Mouse (Mus musculus): ENCODE results near the gene Bsdc1. TPM values are rescaled to one million over a fixed set of nuclear protein-coding genes. Genes with fewer than 3 reads are reported as not detected.
A peak's percentile ranks its signal among the peaks of the same experiment; 100 is the strongest.
"Not testable (repeated sequence)": the region's sequence is repeated elsewhere in the genome, so short reads cannot be mapped to it uniquely, and the experiment has no call there.

The Bsdc1 gene
- 22.3 and 27.9 TPM in 2 replicates for polyA plus RNA-seq (2012; rRNA removed)

GRCm38 (mm10) chr4:129461183-129461960 lies at the start of gene Bsdc1:
Gene Bsdc1 (plus strand): TSS chr4:129461581.
- DNase-seq (ENCODE audit: low read depth): peak; percentile 98

GRCm38 (mm10) chr4:129415892-129416291 lies 45.5 kb upstream of the Bsdc1 start:
- no peak for DNase-seq (ENCODE audit: low read depth)

- no peak for DNase-seq (ENCODE audit: low read depth)
Measured at GRCm38 (mm10) chr4:129416478-129416877, 44.9 kb upstream of the Bsdc1 start.

- no peak for DNase-seq (ENCODE audit: low read depth)
Measured at GRCm38 (mm10) chr4:129418321-129418720, 43.1 kb upstream of the Bsdc1 start.

DNA sequence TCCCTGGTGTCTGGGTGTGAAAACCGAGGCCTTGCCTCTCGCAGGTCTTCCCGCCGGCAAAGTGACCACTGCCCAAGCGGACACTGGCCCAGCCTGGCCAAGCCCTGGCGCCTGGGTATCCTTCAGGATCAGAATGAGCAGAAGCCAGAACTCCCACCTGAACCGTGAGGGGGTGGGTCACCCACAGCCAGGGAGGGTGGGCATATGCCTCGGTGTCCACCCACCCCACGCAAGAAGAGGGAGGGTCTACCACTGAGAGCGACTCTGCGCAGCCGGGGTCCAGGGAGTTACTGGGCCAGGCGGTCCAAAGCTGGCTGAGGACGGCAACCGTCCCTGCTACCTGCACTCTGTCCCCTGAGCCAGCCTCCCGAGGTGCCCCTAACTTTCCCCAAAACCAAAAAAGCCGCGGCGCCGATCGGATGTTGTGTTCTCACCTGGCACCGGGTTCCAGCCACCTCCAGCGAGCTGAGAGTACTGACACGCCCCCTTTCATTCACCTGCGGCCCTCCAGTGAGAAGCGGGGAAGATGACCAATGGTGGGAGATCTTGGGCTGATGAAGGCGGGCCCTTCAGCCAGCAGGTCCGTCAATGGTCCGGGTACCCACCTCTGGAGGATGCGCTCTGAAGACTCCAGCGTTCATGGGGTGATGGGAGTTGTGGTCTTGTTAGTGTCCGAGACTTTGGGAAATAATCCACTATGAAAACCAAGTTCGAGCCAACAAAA lies 20.9 kb upstream of the Bsdc1 start, which contains the start of gene Zbtb8b:
TSS of gene Zbtb8b (minus strand) at position 514 of the 724 bp plus-strand sequence.
- DNase-seq (ENCODE audit: low read depth): no peak

- DNase-seq (ENCODE audit: low read depth): no peak
Measured at GRCm38 (mm10) chr4:129441145-129441544, 20.2 kb upstream of the Bsdc1 start.

- no peak for DNase-seq (ENCODE audit: low read depth)
Measured at GRCm38 (mm10) chr4:129447360-129447759, 14.0 kb upstream of the Bsdc1 start.

DNA sequence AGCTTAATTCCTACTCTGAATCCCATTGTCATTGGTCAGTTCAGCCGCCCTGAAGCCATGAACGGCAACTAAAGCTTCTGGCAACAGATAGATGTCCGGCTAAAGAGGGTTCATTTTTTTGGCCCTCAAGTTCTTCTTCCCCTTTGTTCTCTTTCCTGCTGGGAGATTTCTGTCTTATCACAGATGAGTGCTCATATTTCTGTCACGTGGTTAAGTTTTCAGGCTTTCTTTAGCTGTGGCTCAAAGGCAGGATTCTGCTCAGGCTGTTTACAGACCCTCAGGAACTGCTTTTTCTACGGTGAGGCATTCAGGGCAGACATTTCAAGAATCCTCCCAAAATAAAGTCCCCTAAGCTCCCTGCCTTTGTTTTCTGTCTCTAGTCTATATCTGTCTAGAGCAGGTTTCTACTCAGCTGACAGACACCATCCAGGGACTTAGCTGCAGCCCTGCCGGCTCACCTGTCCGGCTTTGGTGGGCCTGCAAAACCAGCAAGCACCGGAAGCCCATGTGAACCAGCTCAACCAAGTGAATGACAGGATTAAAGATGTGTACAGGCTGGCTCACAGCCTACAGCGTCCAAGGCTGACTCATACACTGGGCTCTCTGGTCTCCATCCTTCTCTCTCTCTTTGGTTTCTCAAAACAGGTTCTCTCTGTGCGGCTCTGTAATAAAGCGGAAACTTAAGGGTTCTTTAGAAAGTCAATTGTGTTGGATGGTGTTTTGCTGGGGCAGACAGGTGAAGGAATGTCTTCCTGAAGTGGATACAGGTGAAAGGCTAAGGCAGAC lies 13.4 kb upstream of the Bsdc1 start:
- no peak for DNase-seq (ENCODE audit: low read depth)

- no peak for DNase-seq (ENCODE audit: low read depth)
Measured at GRCm38 (mm10) chr4:129448713-129449112, 12.7 kb upstream of the Bsdc1 start.

DNA sequence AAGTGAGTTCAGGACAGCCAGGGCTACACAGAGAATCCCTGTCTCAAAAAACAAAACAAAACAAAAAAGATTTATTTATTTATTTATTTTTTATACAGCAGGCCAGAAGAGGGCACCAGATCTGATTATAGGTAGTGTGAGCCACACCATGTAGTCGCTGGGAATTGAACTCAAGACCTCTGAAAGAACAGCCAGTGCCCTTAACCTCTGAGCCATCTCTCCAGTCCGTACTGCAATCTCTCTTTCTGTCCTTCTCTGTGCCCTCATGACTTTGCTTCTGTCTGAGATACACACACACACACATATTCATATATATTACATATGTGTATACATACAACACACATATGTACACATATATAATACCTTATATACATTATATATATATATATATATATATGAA lies 10.5 kb upstream of the Bsdc1 start:
- DNase-seq (ENCODE audit: low read depth): no peak

DNA sequence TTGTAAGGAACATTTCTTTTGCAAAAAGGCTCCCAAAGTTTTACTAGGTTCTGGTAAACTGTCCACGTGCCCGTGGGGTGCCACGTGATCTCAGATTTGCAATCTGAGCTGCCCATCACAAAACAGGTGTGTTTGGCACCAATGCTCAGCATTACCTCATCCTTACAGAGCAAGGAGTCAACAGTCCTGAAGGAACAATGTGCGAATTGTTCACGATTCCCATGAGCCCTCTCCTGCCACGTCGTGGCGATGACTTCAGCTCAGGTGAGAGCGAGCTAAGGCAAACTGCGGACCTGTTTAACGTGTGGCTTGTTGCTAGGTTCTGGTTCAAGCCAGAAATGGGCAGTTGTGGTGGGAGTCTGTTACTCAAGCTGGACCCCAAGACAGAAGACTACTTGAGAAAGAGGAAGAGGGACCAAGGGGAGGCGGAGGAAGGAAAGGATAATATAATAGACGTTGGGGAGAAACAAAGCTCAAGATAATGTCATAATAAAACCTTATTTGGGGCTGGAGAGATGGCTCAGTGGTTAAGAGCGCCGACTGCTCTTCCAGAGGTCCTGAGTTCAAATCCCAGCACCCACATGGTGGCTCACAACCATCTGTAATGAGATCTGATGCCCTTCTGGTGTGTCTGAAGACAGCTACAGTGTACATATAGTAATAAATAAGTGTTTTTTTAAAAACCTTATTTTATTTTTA lies 9.8 kb upstream of the Bsdc1 start:
- no peak for DNase-seq (ENCODE audit: low read depth)

DNA sequence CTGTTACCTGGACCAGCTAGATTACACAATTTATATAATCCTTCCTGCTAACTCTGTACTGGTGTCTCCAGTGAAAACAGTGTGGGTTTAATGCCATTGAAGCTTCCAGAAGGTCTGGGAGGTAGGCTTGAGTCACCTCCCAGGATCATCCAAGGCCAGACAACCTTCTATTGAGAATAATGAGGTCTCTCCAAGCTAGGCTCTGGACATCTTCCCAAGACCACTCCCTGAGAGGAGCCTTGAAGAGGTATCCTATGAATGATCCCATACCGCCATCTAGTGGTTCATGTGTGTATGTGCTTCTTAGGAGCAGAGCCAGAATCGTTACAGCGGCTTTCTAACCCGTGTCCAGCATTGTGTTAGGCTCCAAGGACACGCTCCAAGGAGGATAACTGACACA lies 6.1 kb upstream of the Bsdc1 start:
- DNase-seq (ENCODE audit: low read depth): no peak

DNA sequence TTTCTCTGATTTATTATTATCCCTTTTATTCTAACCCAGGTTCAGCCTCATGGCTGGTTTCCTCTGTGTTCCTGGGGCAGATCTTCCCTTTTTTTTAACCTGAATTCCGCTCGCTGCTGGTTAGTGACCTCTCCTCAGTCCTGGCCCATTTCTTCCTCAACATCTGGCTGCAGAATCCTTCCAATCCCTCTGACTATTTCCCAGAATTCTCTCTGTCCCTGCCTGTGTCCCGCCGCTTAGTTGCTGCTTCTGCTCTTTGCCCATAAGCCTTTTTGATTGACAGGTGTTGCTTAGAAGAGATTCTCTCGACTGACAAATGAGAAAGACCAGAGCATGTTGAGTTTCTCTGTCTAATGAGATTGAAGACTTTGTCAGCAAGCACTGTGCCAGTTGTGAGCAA lies 5.3 kb upstream of the Bsdc1 start:
- DNase-seq (ENCODE audit: low read depth): no peak

GRCm38 (mm10) chr4:129457311-129457710 lies 4.1 kb upstream of the Bsdc1 start:
- DNase-seq (ENCODE audit: low read depth): not testable (repeated sequence)

- no peak for DNase-seq (ENCODE audit: low read depth)
Measured at GRCm38 (mm10) chr4:129459726-129460125, 1.7 kb upstream of the Bsdc1 start.

DNA sequence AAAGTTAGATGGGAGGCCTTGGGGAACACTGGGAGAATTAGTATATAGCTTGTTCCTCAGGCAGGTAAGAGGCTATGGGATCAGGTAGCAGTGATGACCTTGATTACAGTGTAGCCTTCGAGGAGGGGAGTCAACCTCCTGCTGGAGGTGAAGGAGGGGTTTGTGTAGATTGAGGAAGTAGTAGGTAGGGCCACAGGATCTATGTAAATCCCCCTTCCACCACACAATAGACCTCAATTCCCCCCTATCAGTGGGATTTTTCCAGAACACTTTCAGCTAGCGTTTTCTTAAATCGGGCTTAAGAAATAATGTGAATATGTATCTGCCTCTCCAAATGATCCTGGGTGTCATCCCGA lies 576 bp upstream of the Bsdc1 start:
- no peak for DNase-seq (ENCODE audit: low read depth)

- no peak for DNase-seq (ENCODE audit: low read depth)
Measured at GRCm38 (mm10) chr4:129462118-129462517, 737 bp downstream of the Bsdc1 start.

DNA sequence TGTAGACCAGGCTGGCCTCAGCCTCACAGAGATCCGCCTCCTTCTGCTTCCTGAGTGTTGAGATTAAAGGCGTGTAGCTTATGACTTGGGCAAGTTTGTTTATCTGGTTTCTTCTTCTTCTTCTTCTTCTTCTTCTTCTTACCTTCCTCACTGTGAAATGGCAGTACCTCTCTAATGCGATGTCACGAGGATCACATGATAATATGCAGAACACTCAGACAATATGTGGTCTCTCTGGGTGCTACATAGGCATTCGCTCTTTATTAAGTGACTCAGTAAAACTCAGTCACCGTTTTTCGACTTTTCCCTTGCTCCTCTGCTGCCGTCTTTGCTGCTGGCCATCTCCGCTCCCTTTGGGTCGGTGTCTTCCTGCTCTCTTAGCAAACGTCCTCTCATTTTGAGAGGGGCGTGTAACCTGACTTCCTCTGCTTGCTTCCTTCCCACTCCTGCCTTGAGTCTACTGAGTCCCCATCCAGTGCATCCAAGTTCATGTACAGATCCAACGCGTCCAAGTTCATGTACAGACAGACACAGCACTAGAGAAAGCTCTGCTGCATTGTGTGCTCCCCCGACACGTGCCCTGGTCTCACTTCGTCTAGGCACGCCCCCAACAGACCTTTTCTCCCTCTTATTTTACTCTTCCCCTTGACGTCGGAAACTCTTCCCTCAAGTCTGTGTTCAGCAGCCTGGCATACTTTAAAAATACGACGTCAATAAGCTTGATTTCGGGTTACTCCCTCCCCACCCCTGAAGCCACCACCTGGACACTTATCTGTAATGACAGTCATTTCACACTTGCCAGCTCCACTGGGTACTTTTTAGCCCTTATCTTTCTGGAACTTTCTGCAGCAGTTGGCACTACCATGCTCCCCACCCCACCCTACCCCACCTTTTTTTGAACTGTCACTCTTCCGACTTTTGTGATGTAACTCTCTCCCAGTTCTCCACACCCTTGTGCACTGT lies 2.0 kb downstream of the Bsdc1 start:
- DNase-seq (ENCODE audit: low read depth): no peak

GRCm38 (mm10) chr4:129464286-129464815 lies 3.0 kb downstream of the Bsdc1 start:
- DNase-seq (ENCODE audit: low read depth): no peak

- DNase-seq (ENCODE audit: low read depth): no peak
Measured at GRCm38 (mm10) chr4:129476047-129476446, 14.7 kb downstream of the Bsdc1 start.
